13 mouse cellular contexts compared by ENCODE assay signal in genomic region chr11:16941103-16941793, GRCm38 (mm10). TPM values are rescaled to one million over a fixed set of nuclear protein-coding genes. Genes with fewer than 3 reads are reported as not detected.
DNase-seq lines count a peak whose midpoint lies in the region; ATAC-seq lines count a peak whose summit lies in the region.
"Had no signal": no experiment of that assay in that cellular context is flagged by ENCODE, and none has a peak within 500 bp of the region (broad histone marks: within the 10 kb centered on the region; RNA-seq: fewer than 3 reads in every experiment).

No protein-coding gene starts in this region.

- DNase-seq in cerebellum, postnatal 14 days: peak; percentile 43 to 45
- DNase-seq in cerebellum, postnatal 36 days: no peak
- peak; percentile 66 for DNase-seq in A20 (ENCODE audit: low read depth, low spot score)
- peak; percentile 22 for DNase-seq in hindbrain, embryonic 11.5 days (ENCODE audit: low spot score)
- no peak for DNase-seq in kidney, adult 18-20 months
- no peak for DNase-seq in adrenal gland, postnatal 4 days (ENCODE audit: low spot score in 2 of 2)
- no peak for DNase-seq in gastrocnemius, postnatal 4 days (ENCODE audit: low spot score in 2 of 2)
- DNase-seq: gastrocnemius, postnatal 14 days; lung, postnatal 36 days; right cerebral cortex, postnatal 4 days had no signal

- H3K9me3 ChIP-seq in hindbrain, embryonic 11.5 days (ENCODE audit: control insufficient read depth, low read length): no peaks in the 10 kb centered on the region
- H3K9me3 ChIP-seq in midbrain, embryonic 12.5 days: no peaks in the 10 kb centered on the region
- H3K9me3 ChIP-seq: limb, embryonic 12.5 days had no signal

- 39% methylated on average over 4 of the region's 4 CpGs for WGBS in hindbrain, embryonic 11.5 days
- 36% methylated on average over 4 of the region's 4 CpGs for WGBS in midbrain, embryonic 12.5 days

- no peaks in the 10 kb centered on the region for H3K4me1 ChIP-seq in hindbrain, embryonic 11.5 days (replicated peaks; ENCODE audit: control insufficient read depth, insufficient read depth, low read length)
- H3K4me1 ChIP-seq in midbrain, embryonic 12.5 days: 0 out of 2 replicates have a peak, but pooled peaks cover 4% of the 10 kb centered on the region
- H3K4me1 ChIP-seq: limb, embryonic 12.5 days had no signal

- H3K4me3 ChIP-seq in hindbrain, embryonic 11.5 days (ENCODE audit: low read depth, low read length): no peak overlapping the region
- no peak overlapping the region for H3K4me3 ChIP-seq in midbrain, embryonic 12.5 days
- H3K4me3 ChIP-seq: limb, embryonic 12.5 days had no signal

- H3K36me3 ChIP-seq in hindbrain, embryonic 11.5 days (ENCODE audit: control insufficient read depth, insufficient read depth, low read length): no peaks in the 10 kb centered on the region
- H3K36me3 ChIP-seq in midbrain, embryonic 12.5 days: no peaks in the 10 kb centered on the region
- H3K36me3 ChIP-seq: limb, embryonic 12.5 days had no signal

- no peaks in the 10 kb centered on the region for H3K27me3 ChIP-seq in hindbrain, embryonic 11.5 days (ENCODE audit: control insufficient read depth, insufficient read depth, low read length)
- H3K27me3 ChIP-seq in midbrain, embryonic 12.5 days: no peaks in the 10 kb centered on the region
- H3K27me3 ChIP-seq: limb, embryonic 12.5 days had no signal

- H3K4me2 ChIP-seq in hindbrain, embryonic 11.5 days (replicated peaks; ENCODE audit: low read depth, low read length): no peak overlapping the region
- no peak overlapping the region for H3K4me2 ChIP-seq in midbrain, embryonic 12.5 days (replicated peaks)
- H3K4me2 ChIP-seq: limb, embryonic 12.5 days had no signal

- ATAC-seq in hindbrain, embryonic 11.5 days (ENCODE audit: low FRiP score): peak; percentile 69
- ATAC-seq in midbrain, embryonic 12.5 days (ENCODE audit: low FRiP score, low read depth): peak; percentile 52; the same call in 1 of the 2 replicates
- ATAC-seq: intestine, postnatal 0 days had no signal

- no peak overlapping the region for H3K27ac ChIP-seq in hindbrain, embryonic 11.5 days (ENCODE audit: low read depth, low read length)
- no peak overlapping the region; the same call in 1 of the 2 replicates for H3K27ac ChIP-seq in midbrain, embryonic 12.5 days (replicated peaks)
- H3K27ac ChIP-seq: limb, embryonic 12.5 days had no signal

- H3K9ac ChIP-seq in hindbrain, embryonic 11.5 days (ENCODE audit: low read depth, low read length): no peak overlapping the region
- no peak overlapping the region for H3K9ac ChIP-seq in midbrain, embryonic 12.5 days (replicated peaks)
- H3K9ac ChIP-seq: limb, embryonic 12.5 days had no signal

RNA-seq across cellular contexts. Expression of gene Fbxo48, which starts 9.9 kb away (rescaled TPM):
- polyA plus RNA-seq in hindbrain, embryonic 11.5 days (2014; fragmentation: Nextera tagmentation; extraction: Ambion mirVana): 1.9 and 2.7 TPM in 2 replicates
- 1.3 and 2.0 TPM in 2 replicates for polyA plus RNA-seq in midbrain, embryonic 12.5 days (2016; fragmentation: Nextera tagmentation; extraction: Ambion mirVana)
- total RNA-seq in adrenal gland, postnatal 4 days (2021): 1 to 10 TPM; 3.4 to 4.4 TPM
- total RNA-seq in gastrocnemius, postnatal 4 days (2021): 1 to 10 TPM; 2.2 to 2.5 TPM

Comparison
In these comparisons a context has a peak if more than half of its experiments do, and no peak if none do; other contexts are left out.
1. DNase-seq: peak in cerebellum, postnatal 14 days (2 of 2), A20 (single experiment) and hindbrain, embryonic 11.5 days (single experiment); none in cerebellum, postnatal 36 days (0 of 2), kidney, adult 18-20 months (single experiment), adrenal gland, postnatal 4 days (0 of 2) and gastrocnemius, postnatal 4 days (0 of 2).